Mouse (Mus musculus): ENCODE data around the gene Olfr1440. TPM values are rescaled to one million over a fixed set of nuclear protein-coding genes. Genes with fewer than 3 reads are reported as not detected.

Gene Olfr1440
- polyA plus RNA-seq, 1 experiment from 2014 or later: not detected

DNA sequence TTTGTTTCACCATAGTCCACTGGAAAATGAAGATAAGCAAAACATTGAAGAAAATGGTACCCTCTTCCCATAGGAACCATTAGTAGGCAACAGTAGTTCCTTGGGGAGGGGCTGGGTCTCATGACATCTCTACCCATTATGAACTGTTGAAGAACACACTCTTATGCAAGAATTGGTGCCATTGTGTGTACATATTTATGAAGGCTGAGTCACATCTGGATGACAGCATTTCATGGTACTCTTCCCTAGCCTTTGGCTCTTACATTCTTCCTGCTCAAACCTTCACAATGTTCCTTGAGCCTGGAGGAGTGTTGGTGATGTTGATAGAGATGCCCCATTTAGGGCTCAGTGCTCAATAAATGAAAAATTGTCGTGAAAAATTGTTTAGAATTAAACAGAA is 52.5 kb downstream of the Olfr1440 start:
- Histone ChIP-seq H3K4me1 (ENCODE audit: insufficient read depth) (peaks cover 8% of the 10 kb centered on the region; the same call in 1 of the 2 replicates), H3K27ac (ENCODE audit: low read depth) (no peak overlapping the region), H3K36me3 (replicated peaks; ENCODE audit: insufficient read depth, low read length) (no peaks in the 10 kb centered on the region), H3K9me3 (ENCODE audit: low read length) (no peaks in the 10 kb centered on the region), H3K9ac (replicated peaks) (no peak overlapping the region), H3K4me2 (ENCODE audit: low read depth, low read length) (no peak overlapping the region), H3K4me3 (ENCODE audit: low read depth, low read length) (no peak overlapping the region), H3K27me3 (ENCODE audit: insufficient read depth, low read length) (no peaks in the 10 kb centered on the region)
- 41% methylated on average over 1 of the region's 1 CpGs for WGBS (ENCODE audit: insufficient replicate concordance)
- TF ChIP-seq EP300 (IDR thresholded peaks at IDR 0.05; ENCODE audit: low read depth): no peak
- TF ChIP-seq CTCF (IDR thresholded peaks at IDR 0.05; ENCODE audit: low read depth): no peak
- no peak for DNase-seq
- ATAC-seq: no peak

DNA sequence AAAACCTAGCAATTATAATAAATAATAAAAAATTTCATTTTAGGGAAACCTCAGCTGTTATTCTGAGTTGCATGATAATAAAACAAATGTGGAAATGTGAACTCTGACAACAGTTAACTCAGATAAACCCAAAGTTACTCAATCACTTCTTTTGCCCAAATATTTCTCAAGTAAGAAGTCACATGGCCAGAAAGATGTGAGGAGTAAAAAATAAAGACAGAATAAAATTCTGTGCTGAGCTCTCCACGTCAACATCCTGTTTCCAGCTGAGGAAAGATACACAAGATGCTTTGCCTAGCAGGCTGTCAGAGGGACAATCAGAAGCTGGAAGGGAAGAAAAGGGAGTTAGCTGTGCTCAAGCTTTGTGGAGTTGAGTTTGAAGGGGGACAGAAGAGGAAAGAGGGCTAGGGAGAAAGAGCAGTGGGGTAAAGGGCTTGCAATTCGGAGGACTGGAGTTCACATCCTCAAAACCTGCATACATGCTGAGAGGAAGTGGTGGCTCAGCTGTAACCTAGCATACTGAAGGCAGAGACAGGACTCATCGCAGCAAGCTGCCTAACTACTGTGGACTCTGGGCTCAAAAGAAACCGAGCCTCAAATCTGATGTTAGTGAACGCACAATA is 53.1 kb downstream of the Olfr1440 start:
- Histone ChIP-seq H3K9me3 (ENCODE audit: low read length) (no peaks in the 10 kb centered on the region), H3K4me2 (ENCODE audit: low read depth, low read length) (0 out of 2 replicates have a peak overlapping the region, but pooled peaks have one; percentile 0), H3K36me3 (replicated peaks; ENCODE audit: insufficient read depth, low read length) (no peaks in the 10 kb centered on the region), H3K4me1 (ENCODE audit: insufficient read depth) (peaks cover 8% of the 10 kb centered on the region; the same call in 1 of the 2 replicates), H3K9ac (replicated peaks) (no peak overlapping the region), H3K27me3 (ENCODE audit: insufficient read depth, low read length) (no peaks in the 10 kb centered on the region), H3K4me3 (ENCODE audit: low read depth, low read length) (no peak overlapping the region), H3K27ac (ENCODE audit: low read depth) (peak overlapping the region; percentile 70)
- WGBS (ENCODE audit: insufficient replicate concordance): 40% methylated on average over 5 of the region's 5 CpGs
- no peak for DNase-seq
- TF ChIP-seq EP300 (IDR thresholded peaks at IDR 0.05; ENCODE audit: low read depth) (no peak), CTCF (IDR thresholded peaks at IDR 0.05; ENCODE audit: low read depth) (no peak)
- peak; percentile 33; the same call in 1 of the 2 replicates for ATAC-seq

GRCm38 (mm10) chr19:12442560-12442959 is 55.5 kb downstream of the Olfr1440 start:
- Histone ChIP-seq H3K4me3 (ENCODE audit: low read depth, low read length) (no peak overlapping the region), H3K4me1 (ENCODE audit: insufficient read depth) (peaks cover 5% of the 10 kb centered on the region; the same call in 1 of the 2 replicates), H3K4me2 (ENCODE audit: low read depth, low read length) (no peak overlapping the region), H3K36me3 (replicated peaks; ENCODE audit: insufficient read depth, low read length) (no peaks in the 10 kb centered on the region), H3K27ac (ENCODE audit: low read depth) (peak overlapping the region; percentile 2; the same call in 1 of the 2 replicates), H3K27me3 (ENCODE audit: insufficient read depth, low read length) (no peaks in the 10 kb centered on the region), H3K9ac (replicated peaks) (no peak overlapping the region), H3K9me3 (ENCODE audit: low read length) (no peaks in the 10 kb centered on the region)
- WGBS (ENCODE audit: insufficient replicate concordance): 54% methylated on average over 4 of the region's 4 CpGs
- no peak for DNase-seq
- peak; percentile 42 for ATAC-seq
- TF ChIP-seq EP300 (IDR thresholded peaks at IDR 0.05; ENCODE audit: low read depth): no peak
- TF ChIP-seq CTCF (IDR thresholded peaks at IDR 0.05; ENCODE audit: low read depth): no peak

DNA sequence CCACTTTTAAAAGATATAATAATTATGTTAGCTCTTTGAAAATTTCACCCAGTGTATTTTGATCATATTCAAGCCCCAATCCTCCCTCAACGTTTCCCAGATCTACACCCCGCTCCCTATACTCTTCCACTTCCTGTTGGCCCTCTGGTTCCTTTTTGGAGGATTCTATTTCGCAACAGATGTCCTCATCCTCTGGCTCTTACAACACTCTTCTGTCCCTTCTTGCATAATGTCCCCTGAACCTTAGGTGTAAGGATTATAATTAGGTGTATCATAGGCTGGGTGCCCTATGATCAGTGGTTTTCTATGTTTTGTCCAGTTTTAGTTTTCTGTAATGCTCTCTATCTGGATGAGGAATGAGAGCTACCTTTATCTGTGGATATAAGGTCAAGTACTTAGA is 57.9 kb downstream of the Olfr1440 start:
- peak; percentile 81 for TF ChIP-seq EP300 (IDR thresholded peaks at IDR 0.05; ENCODE audit: low read depth)
- no peak for TF ChIP-seq CTCF (IDR thresholded peaks at IDR 0.05; ENCODE audit: low read depth)
- H3K4me1 ChIP-seq (ENCODE audit: insufficient read depth): peaks cover 5% of the 10 kb centered on the region; the same call in 1 of the 2 replicates
- no peaks in the 10 kb centered on the region for H3K27me3 ChIP-seq (ENCODE audit: insufficient read depth, low read length)
- no peaks in the 10 kb centered on the region for H3K9me3 ChIP-seq (ENCODE audit: low read length)
- DNase-seq (no peak), ATAC-seq (peak; percentile 87)
- H3K36me3 ChIP-seq (replicated peaks; ENCODE audit: insufficient read depth, low read length): no peaks in the 10 kb centered on the region
- H3K27ac ChIP-seq (ENCODE audit: low read depth): no peak overlapping the region
- H3K4me3 ChIP-seq (ENCODE audit: low read depth, low read length): no peak overlapping the region
- no peak overlapping the region for H3K9ac ChIP-seq (replicated peaks)
- 37% methylated on average over 3 of the region's 3 CpGs for WGBS (ENCODE audit: insufficient replicate concordance)
- no peak overlapping the region for H3K4me2 ChIP-seq (ENCODE audit: low read depth, low read length)

Other genes starting within 250 kb of the Olfr1440 start
- not detected in 2 replicates for gene Olfr1555-ps1, start 217.2 kb upstream of the Olfr1440 start, polyA plus RNA-seq (2015; fragmentation: Nextera tagmentation; extraction: Ambion mirVana)
- not detected in 2 replicates for gene Olfr1431, start 186.6 kb upstream of the Olfr1440 start, polyA plus RNA-seq (2015; fragmentation: Nextera tagmentation; extraction: Ambion mirVana)
- gene Olfr1432, start 154.7 kb upstream of the Olfr1440 start, polyA plus RNA-seq (2015; fragmentation: Nextera tagmentation; extraction: Ambion mirVana): not detected in 2 replicates
- gene Olfr262, start 145.6 kb upstream of the Olfr1440 start, polyA plus RNA-seq (2015; fragmentation: Nextera tagmentation; extraction: Ambion mirVana): not detected in 2 replicates
- not detected in 2 replicates for gene Olfr235, start 126.2 kb upstream of the Olfr1440 start, polyA plus RNA-seq (2015; fragmentation: Nextera tagmentation; extraction: Ambion mirVana)
- gene Olfr1434, start 107.4 kb upstream of the Olfr1440 start, polyA plus RNA-seq (2015; fragmentation: Nextera tagmentation; extraction: Ambion mirVana): not detected in 2 replicates
- gene Olfr1436, start 88.1 kb upstream of the Olfr1440 start, polyA plus RNA-seq (2015; fragmentation: Nextera tagmentation; extraction: Ambion mirVana): not detected in 2 replicates
- not detected in 2 replicates for gene Olfr1437, start 62.2 kb upstream of the Olfr1440 start, polyA plus RNA-seq (2015; fragmentation: Nextera tagmentation; extraction: Ambion mirVana)
- gene Olfr1438-ps1, start 51.4 kb upstream of the Olfr1440 start, polyA plus RNA-seq (2015; fragmentation: Nextera tagmentation; extraction: Ambion mirVana): not detected in 2 replicates
- gene Olfr1441, start 30.2 kb downstream of the Olfr1440 start, polyA plus RNA-seq (2015; fragmentation: Nextera tagmentation; extraction: Ambion mirVana): not detected in 2 replicates
- not detected in 2 replicates for gene Pfpl, start 40.6 kb downstream of the Olfr1440 start, polyA plus RNA-seq (2015; fragmentation: Nextera tagmentation; extraction: Ambion mirVana)
- gene Mpeg1, start 73.5 kb downstream of the Olfr1440 start, polyA plus RNA-seq (2015; fragmentation: Nextera tagmentation; extraction: Ambion mirVana): 3.5 and 3.8 TPM in 2 replicates
- 1.8 and 2.1 TPM in 2 replicates for gene Dtx4, start 114.2 kb downstream of the Olfr1440 start, polyA plus RNA-seq (2015; fragmentation: Nextera tagmentation; extraction: Ambion mirVana)
- 14.4 and 15.4 TPM in 2 replicates for gene Fam111a, start 158.5 kb downstream of the Olfr1440 start, polyA plus RNA-seq (2015; fragmentation: Nextera tagmentation; extraction: Ambion mirVana)
- 248 and 262 TPM in 2 replicates for gene Gm4952, start 212.7 kb downstream of the Olfr1440 start, polyA plus RNA-seq (2015; fragmentation: Nextera tagmentation; extraction: Ambion mirVana)
- gene Glyat, start 246.0 kb downstream of the Olfr1440 start, polyA plus RNA-seq (2015; fragmentation: Nextera tagmentation; extraction: Ambion mirVana): 6.0 and 6.5 TPM in 2 replicates